Mouse (Mus musculus) retina, adult 2 months (tissue): ENCODE data around the gene Vps26b.

Experiments used
- DNase-seq: peaks from one replicate; pipeline ENCODE4 v3.0.0-alpha.2; 2012; ENCODE audit warnings: low read depth, low spot score

The Vps26b gene

GRCm38 (mm10) chr9:27029828-27030762 is at the start of gene Vps26b, which contains the start of gene Ncapd3:
TSS of gene Vps26b (minus strand) at chr9:27030065.
TSS of gene Ncapd3 (plus strand) at chr9:27030175.
- DNase-seq: peak; percentile 91

GRCm38 (mm10) chr9:27075812-27076211 is 45.9 kb upstream of the Vps26b start:
- no peak for DNase-seq

DNA sequence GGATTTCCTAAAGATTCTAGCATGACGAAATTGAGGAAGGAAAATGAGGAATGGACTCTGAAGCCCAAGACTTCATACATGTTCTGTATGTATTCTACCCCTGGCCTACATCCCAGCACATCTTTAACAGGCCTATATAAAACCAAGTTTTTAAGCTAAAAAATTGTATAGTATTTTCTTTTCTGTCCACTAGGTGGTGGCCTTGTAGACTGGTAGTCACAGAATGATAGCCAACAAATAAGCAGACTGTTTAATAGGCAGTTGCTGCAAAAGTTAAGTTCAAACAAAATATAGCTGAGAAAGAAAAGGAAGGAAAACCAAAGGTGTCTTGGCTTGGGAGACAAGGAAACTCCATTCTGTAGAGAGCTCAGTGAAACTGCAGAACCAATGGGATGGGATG is 44.8 kb upstream of the Vps26b start:
- DNase-seq: no peak

DNA sequence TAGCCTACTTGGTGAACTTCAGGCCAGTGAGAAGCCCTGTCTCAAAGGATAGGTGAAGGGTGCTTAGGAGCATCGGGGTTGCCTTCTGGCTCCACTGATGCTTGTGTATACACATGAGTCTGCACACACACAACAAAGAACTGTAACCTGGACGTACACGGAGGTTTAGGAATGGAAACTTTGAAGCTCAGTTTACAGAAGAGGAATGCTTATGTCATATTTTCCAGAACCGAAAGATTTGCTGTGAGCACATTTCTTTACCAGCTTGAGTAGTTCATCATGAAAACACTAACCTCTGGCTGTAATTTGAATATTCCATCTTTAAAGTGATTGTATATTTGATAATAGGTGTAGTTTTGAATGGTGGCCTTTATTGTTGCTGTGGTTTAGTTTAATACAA is 41.0 kb upstream of the Vps26b start:
- no peak for DNase-seq

DNA sequence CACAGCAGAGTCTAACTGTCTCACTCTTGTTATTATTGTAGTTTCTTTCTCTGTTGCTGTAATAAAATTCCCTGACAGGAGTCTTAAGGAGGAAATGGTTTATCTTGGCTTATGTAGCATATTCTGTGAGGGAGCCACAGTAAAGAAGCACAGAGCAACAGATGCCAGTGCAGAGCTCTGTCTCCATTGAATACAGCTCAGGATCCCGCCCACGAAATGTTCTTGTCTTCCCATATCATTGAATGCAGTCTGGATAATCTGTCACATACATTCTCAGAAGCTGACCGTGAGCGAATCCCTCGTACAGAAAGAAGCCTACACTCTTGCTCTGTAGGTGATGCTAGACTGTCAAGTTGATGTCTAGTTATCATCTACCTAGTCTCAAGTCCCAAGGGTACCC is 28.5 kb upstream of the Vps26b start:
- DNase-seq: no peak

- DNase-seq: no peak
Measured at GRCm38 (mm10) chr9:27049492-27049891, 19.6 kb upstream of the Vps26b start.

GRCm38 (mm10) chr9:27043892-27044291 is 14.0 kb upstream of the Vps26b start:
- no peak for DNase-seq

DNA sequence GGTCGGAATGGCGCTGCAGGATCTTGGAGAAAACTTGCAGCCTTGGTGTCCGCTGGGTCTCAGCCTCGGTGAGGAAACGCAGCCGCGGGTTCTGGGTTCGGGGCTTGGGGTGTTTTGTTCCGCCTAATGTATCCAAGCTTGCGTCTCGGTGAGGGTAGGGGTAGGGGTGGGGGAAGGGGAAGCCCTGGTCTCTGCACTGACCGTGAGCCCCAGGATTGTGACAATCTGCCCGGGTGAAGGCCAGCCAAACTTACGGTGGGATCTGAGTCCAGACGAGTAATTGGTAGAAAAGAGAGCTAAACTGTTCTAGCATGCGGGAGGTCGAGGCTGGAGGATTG is 867 bp upstream of the Vps26b start:
- DNase-seq: no peak

DNA sequence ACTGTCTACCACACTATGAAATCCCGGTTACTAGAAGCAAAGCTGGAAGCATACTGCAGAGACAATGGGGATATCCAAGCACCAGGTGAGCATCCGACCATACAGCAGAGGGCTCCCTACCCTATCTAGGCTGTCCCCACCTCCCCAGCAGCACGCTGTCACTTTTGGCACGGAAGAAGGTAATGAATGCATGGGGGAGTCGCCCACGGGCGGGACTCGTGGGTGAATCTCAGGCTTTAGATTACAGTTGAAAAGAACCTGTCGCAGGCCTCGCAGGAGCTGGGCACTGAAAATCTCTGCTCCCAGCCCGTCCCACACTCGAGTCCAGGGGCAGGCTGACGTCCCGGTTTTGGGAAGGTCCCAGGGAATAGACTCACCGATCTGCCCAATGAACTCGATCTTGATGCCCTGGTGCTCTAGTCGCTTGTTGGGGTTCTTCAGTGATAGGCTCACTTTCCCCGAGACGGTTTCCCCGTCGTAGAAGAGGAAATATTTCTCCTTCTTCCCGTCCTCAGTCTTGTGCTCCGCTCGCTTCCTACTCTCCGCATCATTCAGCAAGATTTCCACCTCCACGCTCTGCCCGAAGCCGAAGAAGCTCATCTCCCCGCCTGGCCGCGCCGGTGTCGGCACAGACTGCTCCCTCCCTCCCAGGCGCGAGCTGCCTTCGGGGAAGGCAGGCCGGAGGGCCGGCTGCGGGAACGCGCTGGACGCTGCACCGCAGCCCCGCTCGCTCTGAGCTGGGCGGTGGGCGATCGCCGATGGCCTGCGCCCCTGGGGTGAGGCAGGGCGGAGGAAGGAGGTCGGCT is 640 bp downstream of the Vps26b start:
- no peak for DNase-seq

DNA sequence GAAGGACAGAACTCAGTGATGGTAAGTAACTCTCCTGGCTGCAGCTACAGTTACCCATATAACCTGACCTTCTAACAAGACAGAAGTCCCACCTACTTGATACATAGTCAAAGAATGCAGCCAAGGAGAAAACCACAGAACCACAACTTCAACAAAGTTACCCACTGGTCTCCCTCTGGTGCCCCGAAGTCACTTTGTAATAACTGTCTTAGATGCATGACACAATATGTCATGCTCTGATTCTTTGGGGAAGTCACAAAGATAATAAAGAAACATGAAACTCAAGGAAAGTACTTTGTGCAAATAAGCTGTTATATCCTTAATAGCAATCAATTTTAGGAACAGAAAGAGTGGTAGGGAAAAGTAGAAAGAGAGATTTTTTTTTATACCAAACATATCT is 3.2 kb downstream of the Vps26b start:
- no peak for DNase-seq

DNA sequence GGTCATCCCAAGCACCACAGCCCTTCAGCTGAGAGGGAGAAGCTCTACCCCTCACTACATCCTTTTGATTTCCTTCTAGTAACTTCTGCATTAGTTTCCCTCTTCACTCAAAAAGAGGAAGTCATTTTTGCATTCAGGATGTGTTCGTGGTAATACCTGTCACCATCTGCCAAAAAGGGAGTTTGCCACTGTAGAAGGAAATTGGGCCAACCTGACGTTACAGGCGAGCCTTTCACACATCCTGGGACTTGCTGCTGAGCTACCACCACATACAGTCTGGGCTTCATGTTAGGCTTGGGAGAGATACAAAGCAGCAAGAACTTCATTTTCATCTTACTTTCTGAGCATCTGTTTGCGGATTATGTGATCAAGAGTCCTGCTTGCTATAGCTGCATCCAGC is 6.2 kb downstream of the Vps26b start:
- DNase-seq: no peak

DNA sequence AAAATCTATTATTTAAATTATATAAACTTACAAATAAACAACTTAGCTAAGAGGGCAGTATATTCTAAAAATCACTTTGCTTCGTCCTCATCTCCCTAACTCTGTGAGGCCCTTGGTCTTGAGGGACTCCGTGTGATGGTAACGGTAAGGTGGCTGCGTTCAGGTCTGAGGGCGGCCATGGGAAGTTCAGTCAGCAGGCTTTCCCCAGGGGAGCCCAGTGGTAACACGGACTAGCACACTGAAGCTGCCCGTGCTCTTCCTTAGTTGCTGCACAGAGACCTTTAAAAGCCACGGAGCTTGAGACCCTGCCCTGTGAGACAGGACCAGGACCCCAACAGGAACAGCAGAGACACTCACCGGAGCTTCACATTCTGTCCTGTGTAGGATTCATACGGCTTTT is 10.9 kb downstream of the Vps26b start:
- DNase-seq: no peak

DNA sequence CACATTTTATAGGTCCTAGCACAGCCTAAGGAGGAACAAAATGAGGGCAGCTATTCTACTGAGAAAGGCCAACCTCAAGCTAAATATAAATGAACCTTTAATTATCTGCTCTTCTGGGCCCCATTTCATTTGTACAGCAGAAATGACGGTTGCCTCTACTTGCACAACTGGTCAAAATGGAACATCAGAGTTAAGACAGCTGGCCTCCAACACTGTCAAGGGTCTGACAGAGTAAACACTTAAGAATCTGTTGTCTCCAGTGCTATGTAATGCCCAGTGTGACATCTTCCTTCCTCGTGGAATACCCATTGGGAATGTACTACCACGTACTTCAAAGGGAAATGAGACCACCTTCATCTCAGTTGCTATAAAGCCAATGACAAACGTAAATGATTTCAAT is 18.3 kb downstream of the Vps26b start:
- DNase-seq: no peak

DNA sequence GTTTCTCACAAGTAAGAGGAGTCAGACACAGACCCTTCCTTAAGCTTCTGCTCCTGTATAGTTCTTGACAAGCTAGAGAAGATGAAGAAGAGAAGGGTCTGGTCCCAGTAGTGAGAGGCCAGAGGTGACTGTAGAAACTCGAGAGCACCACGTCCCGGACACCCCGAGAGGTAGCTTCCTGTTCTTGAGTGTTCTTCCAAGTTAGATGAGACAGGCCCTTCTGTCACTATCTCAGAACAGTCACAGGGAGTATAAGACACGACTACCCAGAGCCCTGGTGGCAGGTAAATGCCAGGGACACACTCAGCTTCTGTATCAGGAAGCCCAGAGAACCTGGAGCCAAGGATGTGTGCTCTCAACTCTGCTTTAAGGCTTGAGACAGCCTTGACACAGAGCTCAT is 20.6 kb downstream of the Vps26b start:
- DNase-seq: no peak

DNA sequence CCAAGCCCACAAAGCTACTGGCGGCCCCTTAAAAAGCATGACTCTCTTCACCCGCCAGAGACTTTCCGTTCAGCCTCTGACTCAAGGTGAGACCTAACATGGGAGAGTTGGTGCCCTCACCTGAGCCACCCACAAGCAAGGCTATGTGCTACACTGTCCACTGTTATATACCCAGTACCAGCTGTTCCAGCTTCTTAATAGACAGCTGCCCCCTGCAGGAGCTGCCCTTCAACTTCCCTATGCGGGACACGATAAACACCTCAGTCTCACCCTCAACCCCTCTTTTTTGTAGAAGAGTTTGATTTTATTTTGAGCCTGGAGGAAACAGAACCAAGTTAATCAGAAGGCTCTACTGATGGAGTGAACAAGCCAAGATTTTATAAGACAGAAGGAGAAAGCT is 23.0 kb downstream of the Vps26b start:
- no peak for DNase-seq

DNA sequence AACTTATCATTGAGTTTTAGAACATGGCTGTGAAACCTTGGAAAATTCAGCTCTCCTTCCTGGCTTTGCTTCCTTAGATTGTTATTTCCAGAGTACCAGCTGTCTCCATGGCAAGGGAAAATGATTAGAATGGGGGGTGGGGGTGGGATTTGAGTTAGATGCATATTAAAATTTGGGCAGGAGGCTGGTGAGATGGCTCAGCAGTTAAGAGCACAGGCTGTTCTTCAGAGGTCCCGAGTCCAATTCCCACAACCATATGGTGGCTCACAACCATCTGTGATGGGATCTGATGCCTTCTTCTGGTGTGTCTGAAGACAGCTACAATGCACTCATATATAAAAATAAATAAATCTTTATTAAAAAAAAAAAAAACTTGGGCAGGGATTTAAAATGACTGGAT is 23.9 kb downstream of the Vps26b start:
- no peak for DNase-seq

GRCm38 (mm10) chr9:27005231-27005630 is 24.6 kb downstream of the Vps26b start:
- DNase-seq: no peak

DNA sequence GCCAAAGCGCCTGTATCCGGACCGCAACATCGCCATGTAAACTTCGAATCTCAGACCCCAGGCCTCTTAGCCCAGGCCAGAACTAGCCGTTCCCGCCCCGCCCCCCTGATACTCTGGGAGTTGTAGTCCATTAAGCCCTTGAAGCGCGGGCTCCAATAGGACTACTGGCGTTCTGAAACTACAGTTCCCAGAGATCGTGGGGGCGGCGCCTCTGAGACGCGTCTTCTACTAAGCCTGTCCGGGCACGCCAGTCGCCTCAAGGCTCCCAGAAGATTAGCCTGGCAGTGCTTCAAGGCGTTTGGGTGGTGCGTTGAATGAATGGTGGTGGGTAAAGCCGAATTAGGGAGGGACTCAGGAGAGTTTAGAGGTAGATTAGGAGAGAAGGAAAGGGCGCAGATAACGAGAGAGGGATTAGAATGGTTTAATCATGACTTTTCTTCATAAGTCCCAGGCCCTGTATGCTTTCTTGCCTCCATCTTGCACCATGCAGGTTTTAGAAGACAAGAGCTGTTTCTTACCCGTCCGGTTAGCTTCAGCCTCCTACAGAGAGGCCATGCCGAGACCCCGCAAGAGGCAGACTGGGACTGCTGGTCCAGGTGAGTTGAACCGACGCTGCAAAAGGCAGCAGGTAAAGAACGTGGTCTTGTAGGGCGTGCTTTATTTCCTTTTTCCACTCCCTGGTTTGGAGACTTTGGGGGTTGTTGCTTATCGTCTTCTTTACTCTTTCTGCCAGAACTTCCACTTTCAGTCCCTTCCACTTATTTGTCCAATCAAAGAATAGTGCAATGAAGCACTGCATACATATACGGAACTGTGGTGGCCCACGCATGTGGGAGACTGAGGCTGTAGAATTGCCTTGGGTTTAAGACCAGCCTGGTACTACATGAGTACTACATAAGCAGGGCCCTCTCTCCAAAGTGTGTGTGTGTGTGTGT is 30.1 kb downstream of the Vps26b start, which contains the start of the genes Acad8 and Thyn1:
Acad8 (minus strand) TSS at position 106 of the 935 bp plus-strand sequence.
Thyn1 (plus strand) TSS at position 250 of the 935 bp plus-strand sequence.
- DNase-seq: peak; percentile 95

- DNase-seq: no peak
Measured at GRCm38 (mm10) chr9:26998669-26999460, 31.0 kb downstream of the Vps26b start.

GRCm38 (mm10) chr9:26997501-26997900 is 32.4 kb downstream of the Vps26b start:
- no peak for DNase-seq

GRCm38 (mm10) chr9:26997062-26997461 is 32.8 kb downstream of the Vps26b start:
- DNase-seq: no peak
